Mouse (Mus musculus): ENCODE results near the gene Setd2.

Gene Setd2

DNA sequence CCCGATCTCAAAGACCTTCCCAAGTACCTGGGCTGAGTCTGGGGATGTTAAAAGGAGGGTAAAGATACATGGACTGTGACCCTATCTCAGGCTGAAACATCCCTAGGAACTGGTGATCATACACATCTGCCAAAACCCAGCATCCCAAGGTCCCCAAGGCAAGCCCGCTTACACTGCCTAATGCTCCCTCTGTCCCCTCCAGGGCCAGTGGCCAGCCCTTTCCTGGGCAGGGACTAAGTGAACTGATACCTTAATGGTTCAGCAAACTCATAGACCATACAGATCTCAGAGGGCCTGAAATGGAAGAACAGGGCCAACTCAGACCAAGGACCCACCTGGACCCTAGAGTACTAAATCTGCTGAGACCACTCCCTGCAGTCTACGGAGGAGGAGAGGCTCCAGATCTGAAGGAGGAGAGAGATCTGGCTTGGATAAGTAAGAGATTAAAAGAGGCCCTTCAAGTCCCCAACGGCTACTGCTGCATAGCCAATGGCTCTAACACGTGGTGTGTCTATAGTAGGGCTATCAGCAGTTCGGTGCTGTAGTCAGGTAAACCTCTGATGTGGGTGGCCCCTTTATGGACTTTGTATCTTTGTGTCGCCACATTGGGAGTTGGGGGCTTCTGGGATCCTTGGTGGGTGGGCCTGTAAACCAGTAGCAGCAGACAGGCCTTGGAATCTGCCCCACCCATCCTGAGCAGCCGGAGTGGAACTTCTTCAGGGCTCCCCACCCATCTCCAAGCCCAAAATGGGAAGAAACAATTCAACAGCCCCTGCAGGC lies 91.2 kb downstream of the Setd2 start:
- peak; percentile 21 for DNase-seq (ENCODE audit: low spot score)

- peak; percentile 98 for DNase-seq (ENCODE audit: low spot score)
These were observed 92.2 kb downstream of the Setd2 start, which contains the start of gene Nradd for GRCm38 (mm10) chr9:110624361-110625166. TSS of gene Nradd (minus strand) at chr9:110624452.

- DNase-seq (ENCODE audit: low spot score), result no peak
These were observed 93.0 kb downstream of the Setd2 start for GRCm38 (mm10) chr9:110625350-110625908.

- no peak for DNase-seq (ENCODE audit: low spot score)
These were observed 97.8 kb downstream of the Setd2 start for GRCm38 (mm10) chr9:110630171-110630570.

DNA sequence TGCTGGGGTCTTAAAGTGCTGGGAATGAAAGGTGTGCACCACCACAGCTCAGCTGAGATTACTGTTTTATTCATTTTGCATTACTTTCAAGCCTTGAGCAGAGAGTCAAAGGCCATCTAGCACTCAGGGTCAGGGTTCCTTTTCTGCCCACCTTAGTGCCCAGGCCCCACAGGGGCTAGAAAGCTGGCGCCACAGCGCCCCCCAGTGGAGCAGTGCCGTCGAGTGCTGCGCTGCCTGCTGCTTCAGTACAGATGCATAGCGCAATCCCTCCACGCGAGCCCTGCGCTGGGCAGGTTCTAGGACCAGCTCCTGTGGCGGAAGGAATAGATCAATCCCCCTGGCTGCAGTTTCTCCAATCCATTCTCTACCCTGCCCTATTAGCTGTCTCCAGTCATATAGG lies 98.8 kb downstream of the Setd2 start:
- DNase-seq (ENCODE audit: low spot score), result peak; percentile 85

DNA sequence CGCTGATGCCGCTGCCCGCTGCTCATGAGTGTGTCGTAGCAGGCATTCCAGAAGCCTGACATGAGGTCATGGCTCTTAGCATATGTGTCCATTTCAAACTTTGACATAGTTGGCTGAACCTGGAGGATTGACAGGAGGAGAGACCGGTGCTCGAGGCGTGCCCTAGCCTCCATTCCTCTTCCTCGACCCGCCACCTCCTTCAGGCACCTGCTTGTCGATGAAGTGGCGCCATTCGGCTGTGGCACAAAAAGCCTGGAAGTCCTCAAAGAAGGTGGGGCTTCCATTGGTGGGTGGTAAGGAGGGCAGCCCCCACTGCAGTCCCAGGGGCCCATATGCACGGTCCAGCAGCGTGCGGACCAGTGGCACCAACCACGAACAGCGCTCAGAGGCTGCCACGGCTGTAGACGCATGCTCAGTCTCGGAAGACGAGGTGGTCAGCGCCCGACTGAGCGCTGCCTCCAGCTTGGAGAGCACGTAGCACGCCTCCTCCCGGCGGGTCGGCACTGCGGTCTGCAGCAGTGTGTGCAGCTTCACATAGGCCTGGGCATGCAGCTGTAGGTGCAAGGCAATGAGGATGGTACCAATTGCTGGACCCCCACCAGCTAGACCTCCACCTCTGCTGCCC lies 99.4 kb downstream of the Setd2 start:
- DNase-seq (ENCODE audit: low spot score), result peak; percentile 58

DNA sequence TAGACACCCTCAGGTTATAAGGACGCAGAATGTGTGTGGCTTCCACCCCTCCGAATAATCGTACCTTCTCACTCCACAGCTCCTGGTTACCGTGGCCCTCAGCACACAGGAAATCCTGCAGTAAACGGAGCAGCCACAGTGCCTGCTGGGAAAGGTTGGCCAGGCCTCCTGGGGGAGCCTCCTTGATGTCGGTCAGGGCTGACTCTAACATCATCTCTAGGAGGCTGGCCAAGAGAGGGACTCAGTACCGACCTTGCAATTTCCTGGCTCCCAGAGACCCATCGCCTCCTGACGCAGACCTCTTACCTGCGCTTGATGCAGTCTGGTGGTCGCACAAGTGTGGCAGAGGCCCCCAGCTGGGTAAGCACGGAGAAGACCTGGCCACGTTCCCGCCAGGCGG lies 100.3 kb downstream of the Setd2 start:
- DNase-seq (ENCODE audit: low spot score), result no peak

DNA sequence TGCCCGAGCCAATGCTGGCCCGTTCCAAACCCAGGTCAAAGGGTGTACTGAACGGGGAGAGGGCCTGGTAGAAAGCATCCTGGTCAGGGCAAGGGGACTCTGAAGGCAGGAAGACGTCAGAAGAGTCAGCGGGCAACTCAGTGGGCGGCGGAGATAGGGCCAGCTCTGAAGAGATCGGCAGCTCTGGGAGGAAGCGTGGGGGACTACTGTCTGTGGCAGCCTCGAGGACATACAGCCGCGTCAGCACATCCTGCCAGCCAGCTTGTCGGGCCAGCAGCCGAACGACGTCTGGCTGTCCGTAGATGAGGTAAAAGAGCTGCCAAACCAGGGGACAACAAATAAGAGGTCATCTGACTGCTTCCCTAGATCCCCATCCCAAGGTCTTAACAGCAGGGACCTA lies 101.5 kb downstream of the Setd2 start:
- no peak for DNase-seq (ENCODE audit: low spot score)

- peak; percentile 85 for DNase-seq (ENCODE audit: low spot score)
These were observed 102.8 kb downstream of the Setd2 start for GRCm38 (mm10) chr9:110635225-110635624.

GRCm38 (mm10) chr9:110638611-110639021 lies 106.2 kb downstream of the Setd2 start:
- no peak for DNase-seq (ENCODE audit: low spot score)

DNA sequence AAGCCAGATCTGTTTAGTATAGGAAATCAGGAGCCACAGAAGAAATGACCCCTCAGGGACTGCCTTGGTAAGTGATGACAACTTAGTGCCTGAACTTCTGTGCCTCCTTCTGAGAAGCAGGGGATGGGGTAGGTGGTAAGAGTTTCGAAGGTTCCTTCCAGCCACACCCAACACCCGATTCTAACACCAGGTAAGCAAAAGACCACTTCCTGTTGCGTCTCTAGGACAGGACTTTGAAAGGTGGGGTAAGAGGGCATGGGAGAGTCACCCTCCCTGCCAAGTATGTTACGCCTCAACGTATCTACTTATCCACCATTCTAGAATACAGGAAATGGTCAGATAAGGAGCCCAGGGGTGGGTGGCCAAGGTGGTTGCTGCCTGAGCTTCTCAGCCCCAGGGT lies 108.6 kb downstream of the Setd2 start:
- no peak for DNase-seq (ENCODE audit: low spot score)

DNA sequence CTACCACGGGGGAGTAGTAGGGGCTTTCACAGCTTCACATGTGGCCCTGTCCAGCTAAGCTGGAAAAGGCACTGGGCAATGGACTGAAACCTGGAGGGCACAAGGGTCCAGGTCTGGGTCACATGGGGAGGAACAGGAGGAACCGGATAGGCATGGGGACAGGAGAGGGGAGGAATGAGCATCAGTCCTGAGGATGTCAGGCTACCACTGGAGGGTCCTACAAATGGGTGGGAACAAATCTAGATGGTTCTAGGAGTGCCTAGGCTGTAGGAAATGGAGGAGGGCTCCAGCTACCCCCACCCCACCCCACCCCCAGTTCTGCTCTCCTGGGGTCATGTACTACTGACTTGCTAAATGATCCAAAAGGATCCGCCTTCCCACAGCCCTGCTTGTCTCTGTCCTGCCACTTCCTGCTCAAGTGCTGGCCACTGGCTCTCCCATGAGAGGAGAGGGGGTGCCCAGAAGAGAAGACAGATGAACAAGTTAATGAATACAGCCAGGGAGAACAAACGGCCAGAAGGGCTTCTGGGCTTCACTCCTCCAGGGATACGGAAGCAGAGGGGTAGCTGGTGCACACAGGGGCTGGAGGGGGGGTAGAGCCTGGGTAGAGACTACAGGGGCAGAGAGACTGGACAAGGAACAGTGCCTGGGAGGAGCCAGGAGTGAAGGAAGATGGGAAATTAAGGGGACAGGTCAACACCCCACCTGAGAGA lies 110.6 kb downstream of the Setd2 start:
- DNase-seq (ENCODE audit: low spot score), result no peak

DNA sequence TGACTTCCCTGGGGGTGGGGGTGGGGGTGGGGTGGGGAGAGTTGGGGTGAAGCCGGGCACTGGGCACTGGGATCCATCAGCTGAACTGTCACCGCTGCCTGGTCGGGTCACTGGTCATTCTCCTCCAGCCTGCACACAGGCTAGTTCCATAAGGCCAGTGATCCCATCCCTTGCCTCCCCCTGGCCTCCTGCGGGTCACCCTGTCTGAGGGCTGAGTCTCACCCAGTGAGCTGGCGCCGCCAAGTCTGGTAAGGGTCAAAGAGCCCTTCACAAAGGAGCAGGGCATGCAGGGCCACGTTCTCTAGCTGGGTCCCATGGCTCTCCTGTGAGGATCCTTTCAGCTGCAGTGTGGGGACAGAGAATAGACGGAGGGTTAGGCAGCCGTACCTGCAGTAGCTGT lies 111.4 kb downstream of the Setd2 start:
- DNase-seq (ENCODE audit: low spot score), result no peak

GRCm38 (mm10) chr9:110644295-110644694 lies 111.9 kb downstream of the Setd2 start:
- DNase-seq (ENCODE audit: low spot score), result no peak

GRCm38 (mm10) chr9:110645219-110645618 lies 112.8 kb downstream of the Setd2 start:
- no peak for DNase-seq (ENCODE audit: low spot score)

DNA sequence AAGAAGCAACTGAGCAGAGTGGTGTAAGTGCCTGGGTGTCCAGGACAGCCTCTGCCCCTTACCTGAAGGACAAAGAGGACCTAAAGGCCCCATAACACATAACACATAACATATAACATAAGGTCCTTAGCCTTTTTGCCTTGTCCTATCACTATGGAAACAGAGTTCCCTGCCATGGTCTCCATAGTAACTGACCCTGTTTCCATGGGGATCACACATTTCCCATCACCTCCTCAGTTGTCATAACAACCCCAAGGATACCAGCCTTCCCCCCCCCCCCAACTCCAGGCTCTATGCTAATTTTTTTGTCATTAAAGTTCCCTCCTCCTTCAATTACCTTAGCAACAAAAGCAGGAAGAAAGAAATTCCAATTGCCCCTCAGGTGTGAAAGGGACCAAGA lies 117.4 kb downstream of the Setd2 start:
- DNase-seq (ENCODE audit: low spot score), result peak; percentile 43

- peak; percentile 33 for DNase-seq (ENCODE audit: low spot score)
These were observed 119.7 kb downstream of the Setd2 start for GRCm38 (mm10) chr9:110651931-110652722.

DNA sequence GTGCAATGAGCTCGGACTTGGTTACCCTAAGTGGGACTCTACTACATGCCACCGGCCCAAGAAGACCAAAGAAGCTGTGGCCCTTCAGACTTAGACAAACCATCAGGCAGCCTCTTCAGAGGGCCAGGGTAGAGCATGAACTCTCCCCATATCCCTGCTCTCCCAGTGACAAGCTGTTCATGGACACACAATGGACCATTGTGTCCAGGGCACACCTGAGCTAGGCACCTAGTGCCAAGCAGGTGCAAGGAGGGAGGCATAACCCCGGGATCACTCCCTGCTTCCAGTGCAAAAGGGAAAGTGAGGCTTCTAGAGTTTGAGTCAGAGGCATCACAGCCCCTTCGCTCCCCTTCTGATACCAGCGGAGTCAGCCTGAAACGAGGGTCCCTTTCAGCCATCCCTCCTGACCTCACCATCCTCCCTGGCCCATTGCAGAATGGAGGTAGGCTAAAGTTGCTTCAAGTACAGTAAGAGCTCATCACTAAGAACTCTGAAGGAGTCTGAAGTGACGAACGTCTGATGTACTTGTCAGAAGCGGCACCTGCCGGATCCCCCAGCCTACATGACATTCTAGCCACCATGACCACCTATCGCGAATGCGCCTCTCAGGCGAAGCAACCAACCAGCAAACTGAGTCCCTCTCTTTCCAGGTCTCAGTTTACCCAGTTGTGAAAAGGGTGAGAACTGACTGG lies 120.7 kb downstream of the Setd2 start:
- DNase-seq (ENCODE audit: low spot score), result no peak

DNA sequence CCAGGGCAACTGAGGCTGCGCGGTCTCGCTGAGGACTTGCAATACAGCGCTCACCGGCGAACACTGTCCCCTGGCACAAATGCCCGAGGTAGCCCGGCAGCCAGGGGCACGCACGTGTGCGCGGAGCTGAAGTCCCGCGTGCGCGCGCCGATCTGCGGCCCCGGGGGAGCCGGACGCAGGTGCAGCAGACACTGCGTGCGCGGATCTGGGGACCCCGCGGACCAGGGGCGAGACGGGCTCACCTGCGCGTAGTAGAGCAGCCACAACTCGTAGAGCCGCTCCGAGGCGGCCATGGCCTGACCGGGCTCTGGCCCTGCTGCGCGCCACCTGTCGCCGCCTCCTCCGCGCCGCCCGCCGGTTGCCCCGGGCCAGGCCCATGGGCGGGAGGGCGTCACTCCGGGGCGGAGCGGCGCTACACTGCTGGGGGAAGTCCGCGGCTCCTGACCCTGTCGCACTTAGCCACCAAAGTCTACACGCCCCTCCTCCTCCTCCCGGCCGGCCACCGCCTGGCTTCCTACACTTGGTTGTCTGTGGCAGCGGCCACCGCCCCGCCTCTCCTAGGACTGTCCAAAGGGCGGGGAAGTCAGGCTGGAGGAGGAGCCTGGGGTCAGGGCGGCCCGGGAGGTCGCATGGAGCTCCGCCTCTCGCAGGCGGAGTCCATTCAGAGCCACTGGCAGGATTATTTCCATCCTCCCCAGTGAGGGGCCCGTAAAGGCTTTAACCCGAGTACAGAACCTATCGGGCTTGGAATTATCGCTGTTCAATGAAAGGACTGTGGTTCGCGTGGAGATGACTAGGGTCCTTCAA lies 121.5 kb downstream of the Setd2 start, which contains the start of gene Nbeal2:
Nbeal2 (minus strand) TSS at position 507 of the 807 bp plus-strand sequence.
- peak; percentile 96 for DNase-seq (ENCODE audit: low spot score)
